Mouse (Mus musculus) G1E (cell line): ENCODE measurements at regions not wholly inside any gene's neighbourhood (a gene's known extent, or its start where the extent isn't known, plus 50 kb on each side); places are given as distances from the start of the nearest gene placed in this dataset.

Experiments used
- ATAC-seq: 2 replicates; pipeline ENCODE4 v1.8.0; 2016; ENCODE audit warnings: mild to moderate bottlenecking; ENCODE audit not compliant: insufficient number of reproducible peaks, poor library complexity, low FRiP score, severe bottlenecking; ENCODE audit errors: extremely low read depth
- DNase-seq: peaks from one replicate; pipeline ENCODE4 v3.0.0; 2012; ENCODE audit warnings: low spot score
- H3K27me3 ChIP-seq: 2 replicates; pipeline ENCODE4 v1.6.1; 2012; ENCODE audit warnings: mild to moderate bottlenecking, low read length, inconsistent platforms; ENCODE audit not compliant: insufficient read depth
- H3K36me3 ChIP-seq: replicated peaks from 2 replicates; pipeline ENCODE3; 2012; ENCODE audit warnings: mild to moderate bottlenecking, inconsistent platforms
- H3K4me1 ChIP-seq: 2 replicates; pipeline ENCODE4 v1.6.1; 2012; ENCODE audit warnings: low read depth, low read length, inconsistent platforms, mixed read lengths; ENCODE audit not compliant: insufficient read depth
- H3K4me3 ChIP-seq: 2 replicates; pipeline ENCODE4 v1.5.1; 2012; ENCODE audit warnings: low read depth, mild to moderate bottlenecking, inconsistent platforms, low read length, moderate library complexity, mixed read lengths
- H3K9me3 ChIP-seq: replicated peaks from 2 replicates; pipeline ENCODE4 v1.6.1; 2012; ENCODE audit warnings: inconsistent platforms
- CTCF ChIP-seq: IDR thresholded peaks from 2 replicates; pipeline ENCODE4 v1.5.1; 2012; ENCODE audit warnings: low read depth, low read length, inconsistent platforms, mixed read lengths
- GATA1 ChIP-seq: IDR thresholded peaks from 2 replicates; pipeline ENCODE4 v1.6.1; 2012; ENCODE audit warnings: borderline replicate concordance, low read length, inconsistent platforms, mixed read lengths
- GATA2 ChIP-seq: IDR thresholded peaks from 2 replicates; pipeline ENCODE4 v1.6.1; 2012; ENCODE audit warnings: low read depth, low read length, inconsistent platforms, borderline replicate concordance
- POLR2AphosphoS5 ChIP-seq: IDR thresholded peaks from 2 replicates; pipeline ENCODE4 v1.6.1; 2012; ENCODE audit warnings: low read depth, low read length, inconsistent platforms; ENCODE audit not compliant: insufficient replicate concordance
- TAL1 ChIP-seq: conservative IDR thresholded peaks from 2 replicates; pipeline ENCODE4 v1.6.1; 2012; ENCODE audit warnings: low read depth, low read length, inconsistent platforms, mixed read lengths

DNA sequence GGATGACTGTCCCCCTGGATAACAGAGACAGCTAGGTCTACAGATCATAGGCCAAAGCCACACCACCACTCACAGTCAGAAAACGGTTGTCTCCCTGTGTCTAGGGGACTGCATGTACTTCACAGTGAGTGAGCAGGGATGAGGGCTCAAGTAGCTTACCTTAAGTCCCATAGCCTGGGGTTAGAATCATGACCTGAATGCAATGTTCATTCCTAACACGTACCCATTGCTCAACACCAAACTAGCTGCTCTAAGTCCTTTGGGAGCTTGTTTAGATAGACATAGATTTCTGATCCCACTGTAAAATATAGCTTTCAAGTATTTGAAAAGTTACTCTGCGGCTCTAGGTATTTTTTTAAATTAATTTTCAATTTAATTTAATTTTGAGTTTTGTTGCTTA is 426.6 kb downstream of the Fgf9 start:
- ATAC-seq, result no peak
- H3K27me3 ChIP-seq, result no peaks in the 10 kb centered on the region
- H3K9me3 ChIP-seq, result peaks cover 42% of the 10 kb centered on the region
- no peak for DNase-seq
- no peak overlapping the region for H3K4me3 ChIP-seq
- H3K4me1 ChIP-seq, result no peaks in the 10 kb centered on the region
- H3K36me3 ChIP-seq, result no peaks in the 10 kb centered on the region
- TF ChIP-seq POLR2AphosphoS5 (no peak), GATA2 (no peak), TAL1 (no peak), CTCF (no peak), GATA1 (no peak)

DNA sequence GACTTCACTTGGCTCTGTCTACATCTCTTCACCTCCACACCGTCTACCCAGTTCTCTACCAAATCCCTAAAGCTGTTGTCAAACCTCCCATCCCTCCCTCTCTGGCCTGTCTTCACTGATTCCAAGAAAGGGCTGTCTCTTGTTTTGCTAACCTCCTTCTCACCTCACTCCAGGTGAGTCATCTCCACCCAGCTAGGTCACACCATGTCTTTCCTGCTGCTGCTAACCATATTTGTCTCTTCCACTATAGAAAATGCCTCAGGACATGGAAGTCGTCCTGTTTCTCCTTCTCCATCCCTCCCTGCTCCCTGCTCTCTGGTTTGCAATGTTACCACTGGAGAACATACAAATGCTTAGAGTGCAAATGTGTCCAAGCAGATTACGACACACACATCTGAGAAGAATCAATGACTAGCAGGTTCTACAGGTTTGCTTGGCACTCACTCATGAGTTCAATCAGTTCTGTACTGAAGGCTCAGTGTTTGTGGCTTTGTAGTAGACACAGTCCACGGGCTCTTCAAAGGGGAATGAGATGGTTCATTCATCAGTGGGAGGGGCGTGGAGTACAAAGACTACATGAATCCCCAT is 424.1 kb downstream of the Fgf9 start:
- Histone ChIP-seq H3K27me3 (no peaks in the 10 kb centered on the region), H3K36me3 (no peaks in the 10 kb centered on the region), H3K9me3 (peaks cover 38% of the 10 kb centered on the region), H3K4me3 (no peak overlapping the region), H3K4me1 (no peaks in the 10 kb centered on the region)
- ATAC-seq (no peak), DNase-seq (no peak)
- TF ChIP-seq POLR2AphosphoS5 (no peak), GATA2 (no peak), TAL1 (no peak), GATA1 (no peak)

DNA sequence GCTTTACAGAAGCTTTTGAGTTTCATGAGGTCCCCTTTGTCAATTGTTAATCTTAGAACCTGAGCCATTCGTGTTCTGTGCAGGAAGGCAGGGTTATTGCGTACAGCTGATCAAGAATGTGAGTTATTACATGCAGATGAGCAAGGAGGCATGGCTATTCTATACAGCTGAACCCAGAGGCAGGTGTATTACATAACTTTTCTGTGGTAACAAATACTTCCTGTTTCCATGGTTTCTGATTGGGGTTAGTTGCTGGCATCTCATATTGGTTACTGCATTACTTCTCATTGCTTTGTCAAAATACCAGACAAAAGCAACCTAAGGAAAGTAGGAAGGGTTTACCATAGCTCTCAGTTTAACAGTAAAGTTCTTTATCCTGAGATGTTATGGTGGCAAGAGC is 421.8 kb downstream of the Fgf9 start:
- no peaks in the 10 kb centered on the region for H3K4me1 ChIP-seq
- H3K9me3 ChIP-seq, result peaks cover 32% of the 10 kb centered on the region
- TF ChIP-seq GATA2, result no peak
- no peak for TF ChIP-seq GATA1
- TF ChIP-seq POLR2AphosphoS5, result no peak
- no peak for TF ChIP-seq CTCF
- no peak for TF ChIP-seq TAL1
- no peaks in the 10 kb centered on the region for H3K36me3 ChIP-seq
- no peak for ATAC-seq
- no peaks in the 10 kb centered on the region for H3K27me3 ChIP-seq
- DNase-seq, result no peak
- no peak overlapping the region for H3K4me3 ChIP-seq

DNA sequence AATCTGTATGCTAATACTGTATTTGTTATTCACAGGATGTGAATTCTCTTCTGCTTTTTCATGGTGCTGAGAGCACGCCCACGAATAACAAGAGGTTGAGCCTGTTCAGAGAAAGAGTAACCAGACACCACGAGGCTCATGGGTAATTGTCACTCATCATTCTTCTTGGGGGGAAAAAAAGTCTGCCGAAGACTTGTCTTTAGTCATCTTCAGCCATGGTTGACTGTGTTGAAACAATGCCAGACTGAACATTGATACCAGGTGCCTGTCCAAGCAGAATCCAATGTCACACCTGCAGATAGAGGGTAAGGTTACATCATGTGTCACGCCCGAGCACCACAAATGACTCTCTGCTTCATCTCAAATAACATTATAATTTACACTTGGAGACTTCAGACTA is 418.5 kb downstream of the Fgf9 start:
- DNase-seq (no peak), ATAC-seq (no peak)

DNA sequence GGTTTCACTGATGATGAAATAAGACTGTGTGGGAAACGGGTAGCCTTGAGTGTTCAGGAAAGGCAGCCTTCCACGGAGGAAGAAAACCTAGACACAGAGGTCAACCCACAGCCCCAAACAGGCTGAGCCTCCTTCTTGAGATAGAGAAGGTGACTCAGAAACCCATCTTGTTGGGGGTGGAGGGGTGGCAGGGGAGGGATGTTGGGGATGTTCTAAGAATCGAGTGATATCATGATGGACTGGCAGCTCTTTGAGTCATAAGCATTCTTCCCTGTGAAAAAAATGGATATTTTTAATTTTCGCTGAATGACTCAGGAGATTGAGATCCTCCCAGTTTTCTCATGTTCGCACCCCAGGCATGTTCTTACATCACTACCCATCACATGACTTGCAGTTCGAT is 417.5 kb downstream of the Fgf9 start:
- H3K36me3 ChIP-seq, result no peaks in the 10 kb centered on the region
- no peak for DNase-seq
- H3K4me3 ChIP-seq, result no peak overlapping the region
- H3K9me3 ChIP-seq, result peaks cover 16% of the 10 kb centered on the region
- H3K4me1 ChIP-seq, result no peaks in the 10 kb centered on the region
- TF ChIP-seq GATA1 (no peak), GATA2 (no peak), POLR2AphosphoS5 (no peak), CTCF (no peak), TAL1 (no peak)
- ATAC-seq, result no peak
- H3K27me3 ChIP-seq, result no peaks in the 10 kb centered on the region

More for the DNA sequence above, 418.5 kb downstream of the Fgf9 start:
- no peak for TF ChIP-seq GATA1
- no peak for TF ChIP-seq TAL1
- Histone ChIP-seq H3K36me3 (no peaks in the 10 kb centered on the region), H3K4me3 (no peak overlapping the region), H3K9me3 (peaks cover 16% of the 10 kb centered on the region), H3K27me3 (no peaks in the 10 kb centered on the region), H3K4me1 (no peaks in the 10 kb centered on the region)

DNA sequence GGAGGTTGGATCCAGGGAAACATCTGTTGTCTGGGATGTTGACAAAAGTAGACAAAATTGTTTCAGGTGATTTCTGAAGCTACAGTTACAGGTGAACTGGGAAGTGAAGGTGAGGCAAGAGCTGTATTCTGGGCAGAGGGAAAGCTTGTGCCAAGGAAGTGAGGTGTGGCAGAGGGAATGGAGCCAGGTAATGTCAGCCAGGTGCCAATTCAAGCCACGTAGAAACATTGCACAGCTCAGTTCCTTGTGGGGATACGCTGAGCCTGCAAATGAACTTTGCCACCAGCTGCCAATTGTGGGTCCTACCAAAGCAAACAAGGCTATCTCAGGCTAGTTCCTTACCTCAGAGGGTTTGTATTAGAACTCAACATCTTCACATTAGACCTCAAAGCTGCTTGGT is 410.1 kb downstream of the Fgf9 start:
- Histone ChIP-seq H3K27me3 (no peaks in the 10 kb centered on the region), H3K9me3 (peaks cover 30% of the 10 kb centered on the region), H3K4me3 (no peak overlapping the region), H3K4me1 (no peaks in the 10 kb centered on the region), H3K36me3 (no peaks in the 10 kb centered on the region)
- ATAC-seq, result no peak
- no peak for DNase-seq
- TF ChIP-seq GATA1 (no peak), GATA2 (no peak), POLR2AphosphoS5 (no peak), TAL1 (no peak), CTCF (no peak)

DNA sequence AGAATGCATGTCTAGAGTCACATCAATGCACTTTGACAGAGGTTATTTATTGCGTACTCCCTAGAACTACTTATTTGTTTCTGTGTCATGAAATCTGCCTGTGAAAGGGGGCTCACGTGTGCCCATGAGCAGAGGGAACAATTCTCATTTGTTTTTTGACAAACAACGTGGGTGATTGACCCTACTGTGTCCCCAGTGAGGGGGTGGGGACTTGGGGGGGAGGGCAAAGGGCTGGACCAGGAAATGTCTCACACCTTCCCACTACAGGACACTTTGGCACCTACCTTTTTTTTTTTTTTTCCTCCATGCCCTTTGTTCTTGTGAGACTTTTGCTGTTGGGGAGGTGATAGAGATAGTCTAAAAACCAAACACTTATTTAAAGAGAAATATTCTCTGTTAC is 400.3 kb downstream of the Fgf9 start:
- no peaks in the 10 kb centered on the region for H3K36me3 ChIP-seq
- H3K4me1 ChIP-seq, result no peaks in the 10 kb centered on the region
- peaks cover 42% of the 10 kb centered on the region for H3K9me3 ChIP-seq
- no peak for DNase-seq
- no peak for ATAC-seq
- TF ChIP-seq TAL1, result no peak
- TF ChIP-seq GATA1, result no peak
- no peak for TF ChIP-seq GATA2
- no peak for TF ChIP-seq CTCF
- no peak for TF ChIP-seq POLR2AphosphoS5
- H3K27me3 ChIP-seq, result no peaks in the 10 kb centered on the region
- H3K4me3 ChIP-seq, result no peak overlapping the region
